Mouse (Mus musculus): ENCODE measurements around the gene Dok3. TPM values are rescaled to one million over a fixed set of nuclear protein-coding genes. Genes with fewer than 3 reads are reported as not detected.

The Dok3 gene
- polyA plus RNA-seq, 1 experiment from 2014 or later = 9.1 TPM

DNA sequence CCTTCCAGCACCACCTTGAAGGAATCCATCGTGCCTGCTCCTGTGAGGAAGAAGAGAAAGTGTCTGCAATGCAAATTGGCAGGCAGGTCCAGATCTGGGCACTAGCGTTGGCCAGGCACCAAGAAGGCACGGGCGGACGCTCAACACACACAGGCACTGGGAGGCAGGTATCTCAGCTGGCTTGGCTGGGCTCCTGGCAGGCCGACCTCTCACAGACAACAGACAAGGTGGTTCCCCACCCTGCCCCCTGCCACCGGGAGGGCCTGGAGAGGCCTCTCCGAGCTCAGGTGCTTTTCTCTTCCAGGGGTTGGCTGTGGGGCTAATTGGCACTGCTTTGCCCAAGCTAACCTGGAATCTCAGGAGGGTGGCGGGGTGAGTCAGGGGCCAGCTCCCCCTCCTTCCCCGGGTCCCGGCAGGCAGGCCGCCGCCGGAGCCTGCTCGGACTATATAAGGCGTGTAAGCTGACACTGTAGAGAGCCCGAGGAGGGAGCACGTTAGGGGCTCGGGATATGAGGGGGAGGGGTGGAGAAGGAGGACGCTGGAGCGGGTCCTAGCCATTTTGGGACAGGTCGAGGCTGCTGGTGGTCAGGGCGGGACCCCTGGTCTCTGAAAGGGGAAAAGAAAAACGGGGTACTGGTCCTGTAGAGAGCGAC is 16.6 kb downstream of the Dok3 start:
- no peaks in the 10 kb centered on the region for H3K9me3 ChIP-seq (ENCODE audit: low read length)
- peak overlapping the region; percentile 85 for H3K4me3 ChIP-seq (ENCODE audit: low read depth, low read length)
- H3K4me2 ChIP-seq (replicated peaks; ENCODE audit: low read depth, low read length) = peak overlapping the region; percentile 79
- peak; percentile 28 for ATAC-seq
- DNase-seq (ENCODE audit: low spot score) = peak; percentile 85
- under 1% methylated on average over 25 of the region's 25 CpGs for WGBS
- H3K36me3 ChIP-seq (ENCODE audit: insufficient read depth, low read length) = peaks cover 6% of the 10 kb centered on the region; the same call in 1 of the 2 replicates
- TF ChIP-seq CTCF (IDR thresholded peaks at IDR 0.05) (no peak), EP300 (IDR thresholded peaks at IDR 0.05) (no peak)
- H3K4me1 ChIP-seq (ENCODE audit: insufficient read depth, low read depth, low read length) = peaks cover 21% of the 10 kb centered on the region
- H3K27me3 ChIP-seq (replicated peaks; ENCODE audit: insufficient read depth, low read length) = no peaks in the 10 kb centered on the region
- H3K27ac ChIP-seq (ENCODE audit: low read length) = peak overlapping the region; percentile 90
- peak overlapping the region; percentile 83 for H3K9ac ChIP-seq (replicated peaks; ENCODE audit: low read depth)

DNA sequence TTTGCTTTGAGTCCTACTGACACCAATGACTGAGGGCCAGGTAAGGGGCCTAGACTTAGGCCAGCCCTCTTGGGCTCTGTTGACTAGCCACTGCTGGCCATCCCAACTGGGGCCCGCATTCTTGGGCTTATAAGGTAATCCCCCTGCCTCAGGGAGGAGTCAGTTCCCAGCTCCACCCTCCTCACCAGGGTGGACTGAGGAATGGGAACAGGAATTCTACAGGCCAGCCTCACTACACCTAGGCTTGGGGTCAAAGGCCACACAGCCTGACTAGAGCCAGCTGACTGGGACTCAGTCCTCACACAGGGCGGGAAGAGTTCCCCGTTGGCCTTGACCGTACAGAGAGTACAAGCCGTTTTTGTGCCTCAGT is 17.6 kb downstream of the Dok3 start:
- Histone ChIP-seq H3K4me1 (ENCODE audit: insufficient read depth, low read depth, low read length) (peaks cover 21% of the 10 kb centered on the region), H3K36me3 (ENCODE audit: insufficient read depth, low read length) (peaks cover 6% of the 10 kb centered on the region; the same call in 1 of the 2 replicates), H3K27me3 (replicated peaks; ENCODE audit: insufficient read depth, low read length) (no peaks in the 10 kb centered on the region), H3K27ac (ENCODE audit: low read length) (peak overlapping the region; percentile 90), H3K4me3 (ENCODE audit: low read depth, low read length) (peak overlapping the region; percentile 3; the same call in 1 of the 2 replicates), H3K9ac (replicated peaks; ENCODE audit: low read depth) (0 out of 2 replicates have a peak overlapping the region, but pooled peaks have one; percentile 16), H3K9me3 (ENCODE audit: low read length) (no peaks in the 10 kb centered on the region), H3K4me2 (replicated peaks; ENCODE audit: low read depth, low read length) (peak overlapping the region; percentile 79)
- DNase-seq (ENCODE audit: low spot score) (no peak), ATAC-seq (no peak)
- WGBS = 17% methylated on average over 5 of the region's 5 CpGs
- TF ChIP-seq EP300 (IDR thresholded peaks at IDR 0.05) (no peak), CTCF (IDR thresholded peaks at IDR 0.05) (no peak)

DNA sequence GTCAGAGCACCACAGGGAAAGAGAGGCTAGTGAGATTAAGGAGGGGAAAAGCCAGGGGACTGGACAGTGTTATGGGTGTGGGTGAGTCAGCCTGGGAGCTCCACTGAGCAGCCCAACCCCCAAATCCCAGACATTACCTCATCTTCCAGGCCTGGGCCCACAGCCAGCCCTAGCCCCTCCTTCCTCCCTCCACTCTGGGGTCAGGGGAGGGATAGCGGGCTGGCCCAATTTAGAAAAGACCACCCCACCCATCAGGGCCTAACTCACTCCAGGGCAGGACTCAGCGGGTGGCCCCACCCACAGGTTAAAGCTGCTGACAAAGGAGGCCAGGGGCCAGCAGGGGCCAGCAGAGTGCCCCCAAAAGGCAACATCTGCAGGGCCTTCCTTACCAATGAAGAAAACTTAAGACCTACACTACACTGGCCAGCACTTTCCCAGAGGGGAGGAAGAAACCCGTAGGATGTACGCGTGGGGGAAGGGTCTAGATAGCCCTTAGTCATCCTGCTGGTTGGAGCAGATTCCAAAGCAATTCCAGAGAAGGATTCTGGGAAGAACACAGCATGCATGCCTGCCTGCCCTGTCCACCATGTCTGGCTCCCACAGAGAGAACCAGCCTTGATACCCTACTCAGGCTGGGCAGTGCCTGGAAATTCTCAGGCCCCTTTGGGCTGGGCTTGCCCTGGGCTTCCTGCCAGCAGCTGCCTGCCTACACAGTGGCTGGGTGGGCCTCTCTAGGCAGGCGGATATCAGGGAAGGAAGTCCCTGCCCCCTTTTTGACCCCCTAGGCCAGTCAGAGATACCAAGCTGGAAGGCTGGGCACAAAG is 18.2 kb downstream of the Dok3 start:
- peak; percentile 88 for ATAC-seq
- TF ChIP-seq CTCF (IDR thresholded peaks at IDR 0.05) = peak; percentile 48
- peak; percentile 49 for TF ChIP-seq EP300 (IDR thresholded peaks at IDR 0.05)
- WGBS = 1% methylated on average over 6 of the region's 6 CpGs
- Histone ChIP-seq H3K4me3 (ENCODE audit: low read depth, low read length) (peak overlapping the region; percentile 3; the same call in 1 of the 2 replicates), H3K4me1 (ENCODE audit: insufficient read depth, low read depth, low read length) (peaks cover 21% of the 10 kb centered on the region), H3K27ac (ENCODE audit: low read length) (peak overlapping the region; percentile 90), H3K4me2 (replicated peaks; ENCODE audit: low read depth, low read length) (peak overlapping the region; percentile 79), H3K9ac (replicated peaks; ENCODE audit: low read depth) (0 out of 2 replicates have a peak overlapping the region, but pooled peaks have one; percentile 16), H3K27me3 (replicated peaks; ENCODE audit: insufficient read depth, low read length) (no peaks in the 10 kb centered on the region), H3K36me3 (ENCODE audit: insufficient read depth, low read length) (peaks cover 10% of the 10 kb centered on the region; the same call in 1 of the 2 replicates), H3K9me3 (ENCODE audit: low read length) (no peaks in the 10 kb centered on the region)
- DNase-seq (ENCODE audit: low spot score) = peak; percentile 93

DNA sequence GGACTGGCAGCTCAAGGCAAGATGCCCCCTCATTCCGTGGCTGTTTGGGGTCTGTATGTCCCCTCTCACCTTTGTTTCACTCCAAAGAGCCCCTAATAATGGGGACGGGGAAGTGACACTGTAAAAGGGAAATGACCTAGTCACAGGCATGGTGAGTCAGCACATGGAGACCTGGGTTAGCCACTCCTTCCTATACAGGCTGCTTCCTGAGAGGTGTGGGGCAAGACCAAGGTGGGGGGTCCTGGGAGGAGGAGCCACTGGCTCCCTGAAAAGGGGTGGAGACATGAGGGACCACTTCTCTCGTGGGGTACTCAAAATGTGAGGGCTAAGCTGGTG is 18.8 kb downstream of the Dok3 start:
- DNase-seq (ENCODE audit: low spot score) (no peak), ATAC-seq (peak; percentile 31)
- Histone ChIP-seq H3K27me3 (replicated peaks; ENCODE audit: insufficient read depth, low read length) (no peaks in the 10 kb centered on the region), H3K36me3 (ENCODE audit: insufficient read depth, low read length) (peaks cover 13% of the 10 kb centered on the region; the same call in 1 of the 2 replicates), H3K9ac (replicated peaks; ENCODE audit: low read depth) (no peak overlapping the region), H3K4me1 (ENCODE audit: insufficient read depth, low read depth, low read length) (peaks cover 21% of the 10 kb centered on the region), H3K4me2 (replicated peaks; ENCODE audit: low read depth, low read length) (0 out of 2 replicates have a peak overlapping the region, but pooled peaks have one; percentile 6), H3K9me3 (ENCODE audit: low read length) (no peaks in the 10 kb centered on the region), H3K27ac (ENCODE audit: low read length) (peak overlapping the region; percentile 90), H3K4me3 (ENCODE audit: low read depth, low read length) (no peak overlapping the region)
- TF ChIP-seq CTCF (IDR thresholded peaks at IDR 0.05) (no peak), EP300 (IDR thresholded peaks at IDR 0.05) (0 out of 2 replicates have a peak, but pooled peaks have one; percentile 56)
- 29% methylated on average over 3 of the region's 3 CpGs for WGBS

DNA sequence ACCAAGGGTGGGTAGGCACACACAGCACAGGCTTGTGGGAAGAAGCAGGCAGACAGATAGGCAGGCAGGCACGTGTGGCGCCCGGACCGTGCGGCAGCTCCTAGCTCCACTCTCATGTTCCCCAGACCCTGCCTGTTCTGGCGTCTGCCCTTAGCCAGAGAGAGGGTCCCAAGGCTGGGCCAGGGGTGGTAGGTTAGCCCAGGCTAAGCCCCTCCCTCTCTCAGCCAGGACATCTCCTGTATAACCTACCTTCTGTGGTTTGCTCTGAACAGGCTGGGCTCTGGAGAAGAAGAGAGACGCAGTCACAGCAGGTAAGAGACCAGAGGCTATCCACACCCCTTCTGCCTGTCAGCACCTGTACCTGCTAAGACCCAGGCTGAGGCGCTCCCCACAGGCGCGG is 20.6 kb downstream of the Dok3 start:
- Histone ChIP-seq H3K27ac (ENCODE audit: low read length) (no peak overlapping the region), H3K4me3 (ENCODE audit: low read depth, low read length) (no peak overlapping the region), H3K36me3 (ENCODE audit: insufficient read depth, low read length) (peaks cover 24% of the 10 kb centered on the region; the same call in 1 of the 2 replicates), H3K9me3 (ENCODE audit: low read length) (no peaks in the 10 kb centered on the region), H3K4me2 (replicated peaks; ENCODE audit: low read depth, low read length) (no peak overlapping the region), H3K4me1 (ENCODE audit: insufficient read depth, low read depth, low read length) (peaks cover 21% of the 10 kb centered on the region), H3K27me3 (replicated peaks; ENCODE audit: insufficient read depth, low read length) (no peaks in the 10 kb centered on the region; the same call in 1 of the 2 replicates), H3K9ac (replicated peaks; ENCODE audit: low read depth) (no peak overlapping the region)
- no peak for ATAC-seq
- DNase-seq (ENCODE audit: low spot score) = no peak
- no peak for TF ChIP-seq CTCF (IDR thresholded peaks at IDR 0.05)
- TF ChIP-seq EP300 (IDR thresholded peaks at IDR 0.05) = no peak
- WGBS = 94% methylated on average over 10 of the region's 10 CpGs

DNA sequence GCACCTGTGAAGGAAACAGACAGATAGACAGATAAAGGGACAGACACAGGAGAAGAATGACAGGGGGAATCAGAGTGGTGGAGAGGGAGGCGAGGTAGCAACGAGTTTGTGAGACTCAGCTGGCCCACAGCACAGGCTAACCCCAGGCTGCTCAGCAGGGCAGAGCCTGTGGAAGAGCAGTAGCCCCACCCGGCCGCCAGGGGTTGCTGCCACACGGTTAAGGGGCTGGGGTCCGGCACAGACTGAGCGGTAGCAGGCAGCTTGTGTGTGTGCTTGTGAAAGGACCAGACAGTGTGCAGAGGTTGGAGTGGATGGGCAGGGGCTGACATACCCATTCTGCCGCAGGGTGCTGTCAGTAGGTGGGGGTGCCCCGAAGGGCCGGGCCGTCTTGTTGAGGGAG is 21.2 kb downstream of the Dok3 start:
- DNase-seq (ENCODE audit: low spot score) (no peak), ATAC-seq (no peak)
- Histone ChIP-seq H3K9me3 (ENCODE audit: low read length) (no peaks in the 10 kb centered on the region), H3K4me3 (ENCODE audit: low read depth, low read length) (no peak overlapping the region), H3K27me3 (replicated peaks; ENCODE audit: insufficient read depth, low read length) (no peaks in the 10 kb centered on the region; the same call in 1 of the 2 replicates), H3K4me2 (replicated peaks; ENCODE audit: low read depth, low read length) (no peak overlapping the region), H3K36me3 (ENCODE audit: insufficient read depth, low read length) (peaks cover 24% of the 10 kb centered on the region; the same call in 1 of the 2 replicates), H3K27ac (ENCODE audit: low read length) (no peak overlapping the region), H3K4me1 (ENCODE audit: insufficient read depth, low read depth, low read length) (peaks cover 21% of the 10 kb centered on the region), H3K9ac (replicated peaks; ENCODE audit: low read depth) (no peak overlapping the region)
- WGBS = 67% methylated on average over 10 of the region's 11 CpGs
- no peak for TF ChIP-seq EP300 (IDR thresholded peaks at IDR 0.05)
- peak; percentile 32; the same call in 1 of the 2 replicates for TF ChIP-seq CTCF (IDR thresholded peaks at IDR 0.05)

All from lung, postnatal 0 days (tissue).